27 mouse cellular contexts compared by ENCODE assay signal in genomic region chr16:18187221-18187620, GRCm38 (mm10). TPM values are rescaled to one million over a fixed set of nuclear protein-coding genes. Genes with fewer than 3 reads are reported as not detected.
DNase-seq lines count a peak whose midpoint lies in the region; ATAC-seq lines count a peak whose summit lies in the region.
"Had no signal": no experiment of that assay in that cellular context is flagged by ENCODE, and none has a peak within 500 bp of the region (broad histone marks: within the 10 kb centered on the region; RNA-seq: fewer than 3 reads in every experiment).

No protein-coding gene starts in this region.

- H3K4me1 ChIP-seq in heart, embryonic 13.5 days: peaks cover 21% of the 10 kb centered on the region
- peaks cover 20% of the 10 kb centered on the region for H3K4me1 ChIP-seq in intestine, embryonic 15.5 days (replicated peaks)
- peaks cover 26% of the 10 kb centered on the region for H3K4me1 ChIP-seq in intestine, embryonic 16.5 days (ENCODE audit: control insufficient read depth, insufficient read depth, low read length)
- H3K4me1 ChIP-seq in limb, embryonic 12.5 days (replicated peaks): peaks cover 49% of the 10 kb centered on the region
- H3K4me1 ChIP-seq: embryonic facial prominence, embryonic 10.5 days; forebrain, embryonic 13.5 days; hindbrain, embryonic 10.5 days had no signal

- no peaks in the 10 kb centered on the region for H3K27me3 ChIP-seq in heart, embryonic 13.5 days (replicated peaks)
- H3K27me3 ChIP-seq in intestine, embryonic 15.5 days (replicated peaks): no peaks in the 10 kb centered on the region
- no peaks in the 10 kb centered on the region for H3K27me3 ChIP-seq in intestine, embryonic 16.5 days (replicated peaks; ENCODE audit: control insufficient read depth, insufficient read depth, low read length)
- H3K27me3 ChIP-seq in limb, embryonic 12.5 days: peaks cover 59% of the 10 kb centered on the region
- H3K27me3 ChIP-seq: Patski had no signal

- peak overlapping the region; percentile 61 for H3K27ac ChIP-seq in heart, embryonic 13.5 days (replicated peaks)
- 0 out of 2 replicates have a peak overlapping the region, but pooled peaks have one; percentile 9 for H3K27ac ChIP-seq in intestine, embryonic 15.5 days
- H3K27ac ChIP-seq in intestine, embryonic 16.5 days (ENCODE audit: low read length): no peak overlapping the region
- peak overlapping the region; percentile 69; the same call in 1 of the 2 replicates for H3K27ac ChIP-seq in limb, embryonic 12.5 days
- H3K27ac ChIP-seq: embryonic facial prominence, embryonic 10.5 days; forebrain, embryonic 13.5 days; hindbrain, embryonic 10.5 days; hindbrain, embryonic 14.5 days had no signal

- no peak overlapping the region for H3K9ac ChIP-seq in heart, embryonic 13.5 days
- H3K9ac ChIP-seq in intestine, embryonic 15.5 days: no peak overlapping the region
- no peak overlapping the region for H3K9ac ChIP-seq in intestine, embryonic 16.5 days (ENCODE audit: low read depth, low read length)
- H3K9ac ChIP-seq in limb, embryonic 12.5 days (replicated peaks): no peak overlapping the region
- H3K9ac ChIP-seq: forebrain, embryonic 13.5 days; forebrain, postnatal 0 days; hindbrain, embryonic 14.5 days had no signal

- no peak overlapping the region for H3K4me2 ChIP-seq in heart, embryonic 13.5 days
- no peak overlapping the region for H3K4me2 ChIP-seq in intestine, embryonic 15.5 days (replicated peaks)
- no peak overlapping the region for H3K4me2 ChIP-seq in intestine, embryonic 16.5 days (ENCODE audit: low read depth, low read length)
- H3K4me2 ChIP-seq in limb, embryonic 12.5 days: no peak overlapping the region
- H3K4me2 ChIP-seq: forebrain, embryonic 13.5 days; hindbrain, embryonic 14.5 days had no signal

- WGBS in heart, embryonic 13.5 days: 46% methylated on average over 3 of the region's 3 CpGs
- 54% methylated on average over 3 of the region's 3 CpGs for WGBS in intestine, embryonic 15.5 days
- 57% methylated on average over 3 of the region's 3 CpGs for WGBS in intestine, embryonic 16.5 days
- 89% methylated on average over 3 of the region's 3 CpGs for WGBS in limb, embryonic 12.5 days

- no peak overlapping the region for H3K4me3 ChIP-seq in heart, embryonic 13.5 days
- no peak overlapping the region for H3K4me3 ChIP-seq in intestine, embryonic 15.5 days (replicated peaks)
- no peak overlapping the region for H3K4me3 ChIP-seq in intestine, embryonic 16.5 days (ENCODE audit: low read length)
- no peak overlapping the region for H3K4me3 ChIP-seq in limb, embryonic 12.5 days (replicated peaks)
- H3K4me3 ChIP-seq: embryonic facial prominence, embryonic 10.5 days; forebrain, embryonic 13.5 days; hindbrain, embryonic 10.5 days had no signal

- intact Hi-C loops in heart, postnatal 36 days (cut with DNase I): no loop called here

- no peak for ATAC-seq in heart, embryonic 13.5 days (ENCODE audit: extremely low read depth, insufficient number of reproducible peaks, low FRiP score, low TSS enrichment)
- no peak for ATAC-seq in intestine, embryonic 15.5 days
- no peak for ATAC-seq in intestine, embryonic 16.5 days
- no peak for ATAC-seq in limb, embryonic 12.5 days (ENCODE audit: insufficient number of reproducible peaks, insufficient read depth, low FRiP score, low TSS enrichment, low read depth)
- ATAC-seq: activated CD4-positive, CD25-positive, alpha-beta regulatory T cell, adult 4 months; forebrain, embryonic 13.5 days; forebrain, postnatal 0 days; intestine, postnatal 0 days; Patski had no signal

- no peaks in the 10 kb centered on the region for H3K36me3 ChIP-seq in heart, embryonic 13.5 days
- no peaks in the 10 kb centered on the region for H3K36me3 ChIP-seq in intestine, embryonic 15.5 days
- H3K36me3 ChIP-seq in intestine, embryonic 16.5 days (ENCODE audit: control insufficient read depth, insufficient read depth, low read length): no peaks in the 10 kb centered on the region
- no peaks in the 10 kb centered on the region for H3K36me3 ChIP-seq in limb, embryonic 12.5 days
- H3K36me3 ChIP-seq: embryonic facial prominence, embryonic 10.5 days; hindbrain, embryonic 10.5 days had no signal

- peak; percentile 92 for DNase-seq in heart, adult 11 months
- DNase-seq in heart, postnatal 4 days: no peak
- DNase-seq in heart, postnatal 36 days: no peak
- no peak for DNase-seq in layer of hippocampus, adult 18-20 months (ENCODE audit: low spot score in 2 of 2)
- DNase-seq: adrenal gland, postnatal 14 days; cerebellum, adult 11-12 months; cerebellum, adult 9-10 months; cerebellum, postnatal 25 days; forebrain, postnatal 0 days; gastrocnemius, postnatal 14 days; kidney, adult 9 months; kidney, postnatal 14 days had no signal

- H3K9me3 ChIP-seq in heart, embryonic 13.5 days: no peaks in the 10 kb centered on the region
- no peaks in the 10 kb centered on the region for H3K9me3 ChIP-seq in intestine, embryonic 15.5 days
- H3K9me3 ChIP-seq in intestine, embryonic 16.5 days (ENCODE audit: control insufficient read depth, low read length): no peaks in the 10 kb centered on the region
- no peaks in the 10 kb centered on the region for H3K9me3 ChIP-seq in limb, embryonic 12.5 days
- H3K9me3 ChIP-seq: embryonic facial prominence, embryonic 10.5 days; forebrain, embryonic 13.5 days; hindbrain, embryonic 10.5 days had no signal

RNA-seq across cellular contexts. Expression of gene Ccdc188, which starts 30.5 kb away (rescaled TPM):
- not detected for total RNA-seq in heart, postnatal 4 days (2021)
- not detected in 2 replicates for polyA plus RNA-seq in heart, embryonic 13.5 days (2015; fragmentation: Nextera tagmentation; extraction: Ambion mirVana)
- total RNA-seq in heart, postnatal 36 days (2021): not detected
- polyA plus RNA-seq in intestine, embryonic 15.5 days (2015; fragmentation: Nextera tagmentation; extraction: Ambion mirVana): not detected in 2 replicates
- polyA plus RNA-seq in intestine, embryonic 16.5 days (2015; fragmentation: Nextera tagmentation; extraction: Ambion mirVana): not detected in 2 replicates
- polyA plus RNA-seq in limb, embryonic 12.5 days (2016; fragmentation: Nextera tagmentation; extraction: Ambion mirVana): not detected in 2 replicates
- total RNA-seq in layer of hippocampus, adult 18-20 months (2021): not detected
- total RNA-seq: adrenal gland, adult 18-20 months; adrenal gland, postnatal 14 days; forebrain, postnatal 0 days; gastrocnemius, postnatal 14 days had no signal
- polyA plus RNA-seq: activated CD4-positive, CD25-positive, alpha-beta regulatory T cell, adult 4 months; cortical plate, adult 2 months; embryonic facial prominence, embryonic 10.5 days; embryonic facial prominence, embryonic 14.5 days; forebrain, embryonic 13.5 days; hindbrain, embryonic 14.5 days; intestine, postnatal 0 days; Patski had no signal

RNA-seq across cellular contexts. Expression of gene Zdhhc8, which starts 47.7 kb away (rescaled TPM):
- total RNA-seq in heart, postnatal 4 days (2021): 10 to 100 TPM; 29.8 to 36.0 TPM
- 20.7 and 22.1 TPM in 2 replicates for polyA plus RNA-seq in heart, embryonic 13.5 days (2015; fragmentation: Nextera tagmentation; extraction: Ambion mirVana)
- 10 to 100 TPM; 19.7 to 21.5 TPM for total RNA-seq in heart, postnatal 36 days (2021)
- 11.5 and 11.6 TPM in 2 replicates for polyA plus RNA-seq in intestine, embryonic 15.5 days (2015; fragmentation: Nextera tagmentation; extraction: Ambion mirVana)
- polyA plus RNA-seq in intestine, embryonic 16.5 days (2015; fragmentation: Nextera tagmentation; extraction: Ambion mirVana): 4.1 TPM in 2 replicates
- 18.5 and 20.0 TPM in 2 replicates for polyA plus RNA-seq in limb, embryonic 12.5 days (2016; fragmentation: Nextera tagmentation; extraction: Ambion mirVana)
- total RNA-seq in layer of hippocampus, adult 18-20 months (2021): 10 to 100 TPM; 69.4 to 75.9 TPM

RNA-seq across cellular contexts. Expression of gene Rtn4r, which starts 59.8 kb away (rescaled TPM):
- 1 to 10 TPM; 6.0 to 7.8 TPM for total RNA-seq in heart, postnatal 4 days (2021)
- polyA plus RNA-seq in heart, embryonic 13.5 days (2015; fragmentation: Nextera tagmentation; extraction: Ambion mirVana): 0.46 and 0.72 TPM in 2 replicates
- total RNA-seq in heart, postnatal 36 days (2021): 1 to 10 TPM; 2.1 to 6.0 TPM
- polyA plus RNA-seq in intestine, embryonic 15.5 days (2015; fragmentation: Nextera tagmentation; extraction: Ambion mirVana): 4.1 and 4.7 TPM in 2 replicates
- 0.73 and 2.4 TPM in 2 replicates for polyA plus RNA-seq in intestine, embryonic 16.5 days (2015; fragmentation: Nextera tagmentation; extraction: Ambion mirVana)
- polyA plus RNA-seq in limb, embryonic 12.5 days (2016; fragmentation: Nextera tagmentation; extraction: Ambion mirVana): 8.3 and 9.9 TPM in 2 replicates
- 100 to 1,000 TPM; 108 to 117 TPM for total RNA-seq in layer of hippocampus, adult 18-20 months (2021)
- total RNA-seq: CH12.LX had no signal
- polyA plus RNA-seq: activated CD4-positive, CD25-positive, alpha-beta regulatory T cell, adult 4 months had no signal
